Comparison of ENCODE assay signal across 12 mouse cellular contexts in genomic region chr9:63712838-63713237, GRCm38 (mm10). TPM values are rescaled to one million over a fixed set of nuclear protein-coding genes. Genes with fewer than 3 reads are reported as not detected.
DNase-seq lines count a peak whose midpoint lies in the region; ATAC-seq and TF ChIP-seq lines count a peak whose summit lies in the region.
"Had no signal": no experiment of that assay in that cellular context is flagged by ENCODE, and none has a peak within 500 bp of the region (broad histone marks: within the 10 kb centered on the region; RNA-seq: fewer than 3 reads in every experiment).

No protein-coding gene starts in this region.

- WGBS in kidney, adult 2 months = 64% methylated on average over 6 of the region's 6 CpGs
- 53% methylated on average over 6 of the region's 6 CpGs for WGBS in lung, embryonic 16.5 days
- WGBS in lung, adult 2 months = 71% methylated on average over 6 of the region's 6 CpGs

- no peaks in the 10 kb centered on the region for H3K27me3 ChIP-seq in kidney, adult 2 months (replicated peaks; ENCODE audit: control insufficient read depth, insufficient read depth, low read length)
- H3K27me3 ChIP-seq in lung, embryonic 16.5 days (ENCODE audit: control insufficient read depth, insufficient read depth, low read depth, low read length) = no peaks in the 10 kb centered on the region
- H3K27me3 ChIP-seq: embryonic facial prominence, embryonic 15.5 days; midbrain, embryonic 13.5 days had no signal

- H3K4me2 ChIP-seq in lung, embryonic 16.5 days (ENCODE audit: low read depth, low read length) = no peak overlapping the region
- H3K4me2 ChIP-seq: embryonic facial prominence, embryonic 15.5 days; midbrain, embryonic 13.5 days had no signal

- H3K9ac ChIP-seq in lung, embryonic 16.5 days (ENCODE audit: low read length) = no peak overlapping the region
- H3K9ac ChIP-seq: embryonic facial prominence, embryonic 15.5 days; midbrain, embryonic 13.5 days had no signal

- ATAC-seq in lung, embryonic 16.5 days (ENCODE audit: low read depth) = no peak
- ATAC-seq: midbrain, embryonic 13.5 days had no signal

- peaks cover 39% of the 10 kb centered on the region for H3K4me1 ChIP-seq in kidney, adult 2 months (ENCODE audit: control insufficient read depth, insufficient read depth, low read length)
- peaks cover 45% of the 10 kb centered on the region for H3K4me1 ChIP-seq in lung, embryonic 16.5 days (replicated peaks; ENCODE audit: control insufficient read depth, insufficient read depth, low read length)
- H3K4me1 ChIP-seq in lung, adult 2 months (ENCODE audit: control insufficient read depth, insufficient read depth, low read length) = peaks cover 16% of the 10 kb centered on the region

- peaks cover 6% of the 10 kb centered on the region; the same call in 1 of the 2 replicates for H3K9me3 ChIP-seq in lung, embryonic 16.5 days (ENCODE audit: control insufficient read depth, low read length)
- H3K9me3 ChIP-seq: embryonic facial prominence, embryonic 15.5 days; midbrain, embryonic 13.5 days had no signal

- no peak overlapping the region for H3K4me3 ChIP-seq in kidney, adult 2 months (ENCODE audit: insufficient read depth, low read depth, low read length)
- no peak overlapping the region for H3K4me3 ChIP-seq in lung, embryonic 16.5 days (ENCODE audit: low read length)
- no peak overlapping the region for H3K4me3 ChIP-seq in lung, adult 2 months (replicated peaks; ENCODE audit: extremely low read depth, low read depth, low read length)
- H3K4me3 ChIP-seq: embryonic facial prominence, embryonic 15.5 days; left cerebral cortex, adult 2 months; midbrain, embryonic 13.5 days had no signal

- H3K36me3 ChIP-seq in kidney, adult 2 months (ENCODE audit: control insufficient read depth, insufficient read depth, low read length) = no peaks in the 10 kb centered on the region
- H3K36me3 ChIP-seq in lung, embryonic 16.5 days (ENCODE audit: control insufficient read depth, insufficient read depth, low read length) = peaks cover 7% of the 10 kb centered on the region; the same call in 1 of the 2 replicates

- H3K27ac ChIP-seq in kidney, adult 2 months (ENCODE audit: insufficient read depth, low read depth, low read length) = 0 out of 2 replicates have a peak overlapping the region, but pooled peaks have one; percentile 17
- H3K27ac ChIP-seq in lung, embryonic 16.5 days (ENCODE audit: low read length) = peak overlapping the region; percentile 1; the same call in 1 of the 2 replicates
- H3K27ac ChIP-seq: embryonic facial prominence, embryonic 15.5 days; left cerebral cortex, adult 2 months; midbrain, embryonic 13.5 days had no signal

- TF ChIP-seq CTCF in kidney, adult 2 months (conservative IDR thresholded peaks at IDR 0.05; ENCODE audit: insufficient read depth, insufficient read length, low read depth, low read length) = no peak
- no peak for TF ChIP-seq CTCF in lung, adult 2 months (IDR thresholded peaks at IDR 0.05; ENCODE audit: insufficient read depth, low read length)

- peak; percentile 30 to 46 for DNase-seq in adrenal gland, postnatal 36 days
- DNase-seq in adrenal gland, adult 8-10 months = no peak
- DNase-seq in kidney, adult 2 months = no peak
- DNase-seq in kidney, adult 18-20 months = no peak
- no peak for DNase-seq in lung, adult 2 months
- DNase-seq in cerebellum, postnatal 10 days = peak; percentile 62 to 75
- DNase-seq in layer of hippocampus, adult 9-10 months (ENCODE audit: low spot score) = no peak
- DNase-seq: thymus, adult 2 months had no signal

- no peak for TF ChIP-seq POLR2A in kidney, adult 2 months (IDR thresholded peaks at IDR 0.05; ENCODE audit: low read depth, low read length)
- TF ChIP-seq POLR2A in lung, adult 2 months (IDR thresholded peaks at IDR 0.05; ENCODE audit: borderline replicate concordance, extremely low read depth, low read depth, low read length) = no peak

RNA-seq across cellular contexts. Expression of gene Smad3, which starts 45.0 kb away (rescaled TPM):
- total RNA-seq in adrenal gland, postnatal 36 days (2021) = 10 to 100 TPM; 28.6 to 48.3 TPM
- 10 to 100 TPM; 27.0 to 49.6 (median 37.1) TPM for total RNA-seq in adrenal gland, adult 8-10 months (2022)
- polyA plus RNA-seq in kidney, adult 2 months (2012; rRNA removed) = 33.5 and 37.0 TPM in 2 replicates
- polyA plus RNA-seq in lung, embryonic 16.5 days (2015; fragmentation: Nextera tagmentation; extraction: Ambion mirVana) = 18.0 and 19.5 TPM in 2 replicates
- polyA plus RNA-seq in lung, adult 2 months (2012; rRNA removed) = 34.6 and 41.0 TPM in 2 replicates

Comparison
In these comparisons a context has a peak if more than half of its experiments do, and no peak if none do; other contexts are left out.
1. DNase-seq: peak in adrenal gland, postnatal 36 days (2 of 2) and cerebellum, postnatal 10 days (2 of 2); none in adrenal gland, adult 8-10 months (single experiment), kidney, adult 2 months (single experiment), kidney, adult 18-20 months (single experiment), lung, adult 2 months (single experiment) and layer of hippocampus, adult 9-10 months (single experiment).